Mouse (Mus musculus) right cerebral cortex, adult 18-20 months (tissue): ENCODE measurements at regions not wholly inside any gene's neighbourhood (a gene's known extent, or its start where the extent isn't known, plus 50 kb on each side); places are given as distances from the start of the nearest gene placed in this dataset.

Source experiments
- DNase-seq: peaks from one replicate; pipeline ENCODE4 v3.0.0; 2022; ENCODE audit warnings: mixed read lengths

DNA sequence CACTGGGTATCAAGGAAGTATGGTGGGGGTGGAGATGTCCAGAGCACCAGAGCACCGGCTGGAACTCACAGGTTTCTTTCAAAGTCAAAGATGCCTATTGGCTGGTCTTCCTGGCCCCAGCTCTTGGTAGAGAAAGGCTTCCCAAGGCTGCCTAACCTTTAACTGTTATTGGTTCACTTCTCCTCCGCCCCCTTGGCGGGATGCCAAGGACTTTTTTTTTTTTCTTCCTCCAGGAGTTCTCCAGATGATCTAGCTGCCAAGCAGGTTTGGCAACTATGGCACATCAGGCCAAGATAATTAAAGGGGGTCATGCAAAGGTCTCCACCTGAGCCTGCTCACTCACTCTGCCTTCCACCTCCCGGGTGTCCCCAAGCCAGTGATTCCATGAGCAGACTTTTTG, 67.5 kb downstream of the Sc5d start:
- no peak for DNase-seq

DNA sequence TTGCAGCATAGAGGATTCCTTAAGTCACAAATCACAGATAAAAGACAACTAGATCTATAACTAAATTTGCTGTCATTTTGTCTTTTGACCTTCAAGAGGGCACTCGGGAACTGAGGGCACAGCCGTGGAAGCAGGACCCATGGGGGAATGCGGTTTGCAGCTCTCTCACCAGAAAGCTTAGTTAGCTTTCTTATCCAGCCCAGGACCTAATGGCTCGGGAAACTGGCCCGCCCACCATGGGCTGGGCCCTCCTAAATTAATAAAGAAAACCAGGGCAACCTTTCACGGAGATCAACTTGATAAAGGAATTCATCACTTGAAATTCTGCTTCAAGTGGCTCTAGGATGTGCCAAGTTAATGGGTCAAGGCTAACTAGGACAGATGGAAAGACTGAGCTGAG, 67.9 kb downstream of the Sc5d start:
- no peak for DNase-seq

DNA sequence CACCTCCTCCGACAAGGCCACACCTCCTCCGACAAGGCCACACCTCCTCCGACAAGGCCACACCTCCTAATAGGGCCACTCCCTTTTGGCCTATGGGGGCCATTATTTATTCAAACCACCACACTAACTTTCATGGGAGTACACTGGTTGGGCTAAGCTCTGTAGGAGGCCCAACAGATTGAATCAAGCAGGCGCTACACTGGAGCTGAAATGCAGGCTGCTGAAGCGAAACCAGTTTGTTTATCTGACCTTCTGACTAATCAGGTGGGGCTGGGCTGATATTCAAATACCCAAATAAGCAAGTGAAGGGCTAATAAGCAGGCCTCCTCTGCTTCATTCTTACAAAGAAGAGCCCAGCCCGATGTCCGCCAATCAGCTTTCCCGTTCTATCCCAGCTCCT, 68.4 kb downstream of the Sc5d start:
- no peak for DNase-seq

DNA sequence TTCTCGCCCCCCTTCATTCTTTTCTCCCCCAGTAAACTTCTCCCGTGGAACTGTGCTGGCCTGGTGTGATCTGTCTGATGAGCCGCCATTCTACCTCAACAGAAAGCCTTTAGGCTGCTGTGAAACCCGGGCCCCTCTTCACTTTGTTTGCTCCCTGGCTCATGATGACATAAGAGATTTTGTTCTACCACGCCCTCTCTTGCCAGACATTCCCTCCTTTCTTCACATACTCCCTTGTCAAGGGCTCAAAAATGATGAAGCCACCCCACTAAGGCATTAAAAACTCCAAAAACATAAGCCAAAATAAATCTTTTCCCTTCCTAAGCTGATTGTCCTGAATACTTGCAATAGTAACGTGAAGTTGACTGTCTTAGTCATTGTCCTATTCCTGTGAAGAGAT, 69.1 kb downstream of the Sc5d start:
- no peak for DNase-seq

GRCm38 (mm10) chr9:42194176-42194575, 69.9 kb downstream of the Sc5d start:
- DNase-seq, result no peak

GRCm38 (mm10) chr9:42192967-42193733, 69.1 kb upstream of the Sorl1 start:
- DNase-seq, result no peak

GRCm38 (mm10) chr9:42187371-42188228, 63.5 kb upstream of the Sorl1 start:
- peak; percentile 75 for DNase-seq

DNA sequence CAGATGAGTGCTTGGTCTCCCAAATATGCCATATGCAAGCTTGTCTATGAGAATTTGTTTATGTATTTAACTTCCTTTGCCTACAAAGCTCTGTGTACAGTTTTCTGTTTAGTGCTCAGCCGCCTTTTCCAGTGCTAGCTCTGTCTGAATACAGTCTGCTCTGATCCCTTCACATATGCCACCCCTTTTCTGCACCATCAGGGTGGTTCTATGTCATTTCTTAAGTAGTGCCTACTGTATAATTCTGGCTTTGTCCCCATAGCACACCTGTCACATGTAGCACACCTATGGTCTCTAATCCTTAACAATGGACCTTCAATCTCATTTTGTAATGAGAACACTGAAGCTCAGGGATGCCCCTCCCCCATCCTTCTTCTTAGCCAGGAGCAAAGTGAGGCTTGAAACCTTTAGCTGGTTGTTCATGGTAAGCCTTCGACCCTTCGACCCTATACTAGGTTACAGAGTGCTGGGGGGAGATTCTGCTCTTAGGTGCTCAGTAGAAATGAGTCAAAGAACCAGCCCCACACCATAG, 60.1 kb upstream of the Sorl1 start:
- DNase-seq, result no peak

DNA sequence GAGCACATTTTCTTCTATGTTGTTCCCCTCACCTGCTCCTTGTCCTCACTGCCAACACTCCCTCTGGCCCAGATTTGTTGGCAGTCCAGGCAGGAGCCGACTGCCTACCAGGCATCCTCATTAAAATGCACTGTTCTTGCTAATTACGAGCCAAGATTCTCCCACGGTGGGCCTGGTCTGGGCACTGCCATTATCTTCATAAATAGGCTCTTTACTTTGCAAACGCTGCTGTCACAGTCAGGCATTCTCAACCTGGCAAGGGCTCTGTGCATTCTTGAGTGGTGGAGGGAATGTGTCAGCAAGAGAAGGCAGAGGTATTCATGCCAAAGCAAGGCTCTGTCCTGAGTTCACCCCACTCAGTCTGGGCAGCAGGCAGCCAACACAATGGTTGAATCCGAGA, 59.4 kb upstream of the Sorl1 start:
- peak; percentile 89 for DNase-seq

- DNase-seq, result no peak
Observed at GRCm38 (mm10) chr9:42182400-42182799, 58.3 kb upstream of the Sorl1 start.

DNA sequence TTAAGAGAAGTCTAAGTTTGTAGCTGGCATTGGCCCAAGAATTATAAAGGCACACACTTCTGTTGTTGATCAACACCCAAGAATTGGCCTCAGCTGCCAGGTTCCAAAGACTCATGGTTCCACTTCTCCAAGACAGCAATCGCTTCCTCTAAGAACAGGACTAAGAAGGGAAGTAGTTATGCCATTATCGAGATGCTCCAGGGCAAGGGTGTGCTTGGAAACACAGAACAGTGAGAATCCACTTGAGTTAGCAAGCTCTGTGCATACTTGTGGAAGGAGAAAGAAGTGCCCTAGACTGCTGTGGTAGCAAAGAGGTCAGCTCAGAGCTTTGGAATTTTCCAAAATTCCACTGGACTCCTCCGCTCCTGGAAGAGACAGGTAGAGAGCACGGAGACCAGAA, 56.1 kb upstream of the Sorl1 start:
- peak; percentile 21 for DNase-seq

- DNase-seq, result no peak
Observed at GRCm38 (mm10) chr9:42178759-42179377, 54.8 kb upstream of the Sorl1 start.

GRCm38 (mm10) chr9:42174349-42174955, 50.4 kb upstream of the Sorl1 start:
- no peak for DNase-seq
